ENCODE assay signal across 8 mouse cellular contexts in genomic region chr19:47864721-47865120, GRCm38 (mm10). TPM values are rescaled to one million over a fixed set of nuclear protein-coding genes. Genes with fewer than 3 reads are reported as not detected.
DNase-seq lines count a peak whose midpoint lies in the region; ATAC-seq lines count a peak whose summit lies in the region.

No protein-coding gene starts in this region.

- WGBS in heart, embryonic 15.5 days: 81% methylated on average over 7 of the region's 7 CpGs
- 85% methylated on average over 7 of the region's 7 CpGs for WGBS in embryonic facial prominence, embryonic 11.5 days
- 82% methylated on average over 7 of the region's 7 CpGs for WGBS in hindbrain, embryonic 14.5 days
- 85% methylated on average over 7 of the region's 7 CpGs for WGBS in midbrain, embryonic 10.5 days

- no peak for DNase-seq in heart, postnatal 4 days
- no peak for DNase-seq in embryonic facial prominence, embryonic 11.5 days (ENCODE audit: low spot score)
- DNase-seq in hindbrain, embryonic 14.5 days (ENCODE audit: low spot score): no peak
- DNase-seq in midbrain, embryonic 10.5 days (ENCODE audit: low spot score): no peak
- DNase-seq in spleen, postnatal 36 days (ENCODE audit: low spot score in 2 of 2): no peak
- DNase-seq in right cerebral cortex, postnatal 25 days: no peak
- no peak for DNase-seq in ovary, postnatal 36 days (ENCODE audit: low spot score)

- peaks cover 2% of the 10 kb centered on the region; the same call in 1 of the 2 replicates for H3K4me1 ChIP-seq in heart, embryonic 15.5 days (replicated peaks)
- H3K4me1 ChIP-seq in embryonic facial prominence, embryonic 11.5 days (ENCODE audit: control insufficient read depth, insufficient read depth, low read length): no peaks in the 10 kb centered on the region
- H3K4me1 ChIP-seq in hindbrain, embryonic 14.5 days (replicated peaks; ENCODE audit: control insufficient read depth, insufficient read depth, low read length): peaks cover 10% of the 10 kb centered on the region; the same call in 1 of the 2 replicates
- H3K4me1 ChIP-seq in midbrain, embryonic 10.5 days: peaks cover 14% of the 10 kb centered on the region

- peaks cover 10% of the 10 kb centered on the region; the same call in 1 of the 2 replicates for H3K36me3 ChIP-seq in heart, embryonic 15.5 days
- H3K36me3 ChIP-seq in embryonic facial prominence, embryonic 11.5 days (replicated peaks; ENCODE audit: control insufficient read depth, insufficient read depth, low read depth, low read length): no peaks in the 10 kb centered on the region
- H3K36me3 ChIP-seq in hindbrain, embryonic 14.5 days (replicated peaks; ENCODE audit: control insufficient read depth, insufficient read depth): peaks cover 19% of the 10 kb centered on the region
- 0 out of 2 replicates have a peak, but pooled peaks cover 3% of the 10 kb centered on the region for H3K36me3 ChIP-seq in midbrain, embryonic 10.5 days

- peak overlapping the region; percentile 75 for H3K4me3 ChIP-seq in heart, embryonic 15.5 days
- peak overlapping the region; percentile 52; the same call in 1 of the 2 replicates for H3K4me3 ChIP-seq in embryonic facial prominence, embryonic 11.5 days (ENCODE audit: low read depth, low read length)
- H3K4me3 ChIP-seq in hindbrain, embryonic 14.5 days (replicated peaks; ENCODE audit: low read length): peak overlapping the region; percentile 58
- peak overlapping the region; percentile 81 for H3K4me3 ChIP-seq in midbrain, embryonic 10.5 days

- no peak for ATAC-seq in heart, embryonic 15.5 days (replicated peaks; ENCODE audit: insufficient number of reproducible peaks, insufficient read depth, low FRiP score, low read depth)
- no peak for ATAC-seq in embryonic facial prominence, embryonic 11.5 days (replicated peaks; ENCODE audit: insufficient number of reproducible peaks, low FRiP score, low TSS enrichment, low read depth)
- no peak for ATAC-seq in hindbrain, embryonic 14.5 days (ENCODE audit: low FRiP score)

- H3K9me3 ChIP-seq in heart, embryonic 15.5 days (replicated peaks): no peaks in the 10 kb centered on the region
- H3K9me3 ChIP-seq in embryonic facial prominence, embryonic 11.5 days (replicated peaks; ENCODE audit: control insufficient read depth, low read length): no peaks in the 10 kb centered on the region
- H3K9me3 ChIP-seq in hindbrain, embryonic 14.5 days (ENCODE audit: control insufficient read depth, low read length): no peaks in the 10 kb centered on the region
- H3K9me3 ChIP-seq in midbrain, embryonic 10.5 days (replicated peaks): no peaks in the 10 kb centered on the region

- no peak overlapping the region for H3K9ac ChIP-seq in heart, embryonic 15.5 days
- H3K9ac ChIP-seq in embryonic facial prominence, embryonic 11.5 days (replicated peaks; ENCODE audit: low read length): no peak overlapping the region
- H3K9ac ChIP-seq in hindbrain, embryonic 14.5 days: peak overlapping the region; percentile 84

- no peaks in the 10 kb centered on the region for H3K27me3 ChIP-seq in heart, embryonic 15.5 days
- no peaks in the 10 kb centered on the region for H3K27me3 ChIP-seq in embryonic facial prominence, embryonic 11.5 days (ENCODE audit: control insufficient read depth, insufficient read depth, low read length)
- H3K27me3 ChIP-seq in hindbrain, embryonic 14.5 days (ENCODE audit: control insufficient read depth, insufficient read depth, low read length): no peaks in the 10 kb centered on the region
- H3K27me3 ChIP-seq in midbrain, embryonic 10.5 days (ENCODE audit: low read depth, poor library complexity, severe bottlenecking): no peaks in the 10 kb centered on the region

- peak overlapping the region; percentile 86 for H3K4me2 ChIP-seq in heart, embryonic 15.5 days
- peak overlapping the region; percentile 71 for H3K4me2 ChIP-seq in embryonic facial prominence, embryonic 11.5 days (ENCODE audit: low read depth, low read length)
- peak overlapping the region; percentile 83 for H3K4me2 ChIP-seq in hindbrain, embryonic 14.5 days (replicated peaks)

- peak overlapping the region; percentile 74; the same call in 1 of the 2 replicates for H3K27ac ChIP-seq in heart, embryonic 15.5 days
- H3K27ac ChIP-seq in embryonic facial prominence, embryonic 11.5 days (replicated peaks; ENCODE audit: low read depth, low read length): no peak overlapping the region
- no peak overlapping the region for H3K27ac ChIP-seq in hindbrain, embryonic 14.5 days
- H3K27ac ChIP-seq in midbrain, embryonic 10.5 days (replicated peaks): peak overlapping the region; percentile 97

RNA-seq across cellular contexts. Expression of gene Gsto2, which starts 0.6 kb away (rescaled TPM):
- 0.74 and 1.2 TPM in 2 replicates for polyA plus RNA-seq in heart, embryonic 15.5 days (2015; fragmentation: Nextera tagmentation; extraction: Ambion mirVana)
- total RNA-seq in heart, postnatal 4 days (2021): 1 to 10 TPM; 1.5 to 1.8 TPM
- 0.77 and 1.3 TPM in 2 replicates for polyA plus RNA-seq in embryonic facial prominence, embryonic 11.5 days (2014; fragmentation: Nextera tagmentation; extraction: Ambion mirVana)
- 1.2 and 1.3 TPM in 2 replicates for polyA plus RNA-seq in hindbrain, embryonic 14.5 days (2014; fragmentation: Nextera tagmentation; extraction: Ambion mirVana)
- 1.4 and 1.6 TPM in 2 replicates for polyA plus RNA-seq in midbrain, embryonic 10.5 days (2016; fragmentation: Nextera tagmentation; extraction: Ambion mirVana)

RNA-seq across cellular contexts. Expression of gene Gsto1, which starts 10.0 kb away (rescaled TPM):
- 97.5 and 103 TPM in 2 replicates for polyA plus RNA-seq in heart, embryonic 15.5 days (2015; fragmentation: Nextera tagmentation; extraction: Ambion mirVana)
- 10 to 100 TPM; 68.9 to 69.7 TPM for total RNA-seq in heart, postnatal 4 days (2021)
- polyA plus RNA-seq in embryonic facial prominence, embryonic 11.5 days (2014; fragmentation: Nextera tagmentation; extraction: Ambion mirVana): 183 and 196 TPM in 2 replicates
- polyA plus RNA-seq in hindbrain, embryonic 14.5 days (2014; fragmentation: Nextera tagmentation; extraction: Ambion mirVana): 127 and 135 TPM in 2 replicates
- polyA plus RNA-seq in midbrain, embryonic 10.5 days (2016; fragmentation: Nextera tagmentation; extraction: Ambion mirVana): 78.1 and 92.2 TPM in 2 replicates

RNA-seq across cellular contexts. Expression of gene Cfap43, which starts 54.4 kb away (rescaled TPM):
- polyA plus RNA-seq in heart, embryonic 15.5 days (2015; fragmentation: Nextera tagmentation; extraction: Ambion mirVana): 0.08 and 0.24 TPM in 2 replicates
- not detected for total RNA-seq in heart, postnatal 4 days (2021)
- 0.06 TPM in 1 of 2 replicates, not detected in the other for polyA plus RNA-seq in embryonic facial prominence, embryonic 11.5 days (2014; fragmentation: Nextera tagmentation; extraction: Ambion mirVana)
- 2.3 and 4.2 TPM in 2 replicates for polyA plus RNA-seq in hindbrain, embryonic 14.5 days (2014; fragmentation: Nextera tagmentation; extraction: Ambion mirVana)
- polyA plus RNA-seq in midbrain, embryonic 10.5 days (2016; fragmentation: Nextera tagmentation; extraction: Ambion mirVana): 0.06 and 0.09 TPM in 2 replicates

RNA-seq across cellular contexts. Expression of gene Itprip, which starts 54.4 kb away (rescaled TPM):
- polyA plus RNA-seq in heart, embryonic 15.5 days (2015; fragmentation: Nextera tagmentation; extraction: Ambion mirVana): 17.4 and 20.7 TPM in 2 replicates
- total RNA-seq in heart, postnatal 4 days (2021): 10 to 100 TPM; 21.6 TPM
- polyA plus RNA-seq in embryonic facial prominence, embryonic 11.5 days (2014; fragmentation: Nextera tagmentation; extraction: Ambion mirVana): 10.4 and 12.3 TPM in 2 replicates
- polyA plus RNA-seq in hindbrain, embryonic 14.5 days (2014; fragmentation: Nextera tagmentation; extraction: Ambion mirVana): 4.1 and 5.4 TPM in 2 replicates
- 21.7 and 22.9 TPM in 2 replicates for polyA plus RNA-seq in midbrain, embryonic 10.5 days (2016; fragmentation: Nextera tagmentation; extraction: Ambion mirVana)

Comparison
In these comparisons a context has a peak if more than half of its experiments do, and no peak if none do; other contexts are left out.
1. H3K27ac ChIP-seq: peak in heart, embryonic 15.5 days (single experiment) and midbrain, embryonic 10.5 days (single experiment); none in embryonic facial prominence, embryonic 11.5 days (single experiment) and hindbrain, embryonic 14.5 days (single experiment).
2. Peak in every context shown above with its lines, with median percentiles within 50 percentile points of each other: H3K4me2 ChIP-seq and H3K4me3 ChIP-seq.